Mouse (Mus musculus): ENCODE measurements around the gene Apoa2. TPM values are rescaled to one million over a fixed set of nuclear protein-coding genes. Genes with fewer than 3 reads are reported as not detected.
A peak's percentile ranks its signal among the peaks of the same experiment; 100 is the strongest.

Apoa2 gene
- polyA plus RNA-seq, 1 experiment from 2014 or later, result 14.1 TPM

DNA sequence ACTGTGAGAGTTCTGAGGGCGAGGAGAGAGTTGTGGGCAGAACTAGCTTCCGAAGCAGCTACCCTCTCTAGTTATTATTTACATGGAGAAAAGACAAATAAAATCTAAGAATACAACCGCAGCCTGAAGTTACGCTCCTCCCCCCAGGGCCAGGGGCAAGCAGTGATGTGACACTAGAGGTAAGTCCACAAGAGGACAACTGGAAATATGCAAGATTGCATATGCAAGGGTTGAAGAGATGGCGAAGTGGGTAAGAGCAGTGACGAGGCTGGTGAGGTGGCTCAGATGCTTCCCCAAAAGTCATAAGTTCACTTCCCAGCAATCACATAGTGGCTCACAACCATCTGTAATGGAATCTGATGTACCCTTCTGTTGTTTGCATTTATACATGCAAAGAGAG is 1.7 kb upstream of the Apoa2 start:
- Histone ChIP-seq H3K36me3 (ENCODE audit: control insufficient read depth, insufficient read depth) (peaks cover 24% of the 10 kb centered on the region), H3K27ac (ENCODE audit: low read depth, low read length) (peak overlapping the region; percentile 78), H3K9ac (ENCODE audit: low read depth, low read length) (0 out of 2 replicates have a peak overlapping the region, but pooled peaks have one; percentile 32), H3K4me1 (replicated peaks; ENCODE audit: control insufficient read depth, insufficient read depth, low read length) (peaks cover 10% of the 10 kb centered on the region), H3K4me3 (ENCODE audit: low read depth, low read length) (peak overlapping the region; percentile 27), H3K27me3 (replicated peaks; ENCODE audit: control insufficient read depth, insufficient read depth, low read length) (no peaks in the 10 kb centered on the region), H3K4me2 (replicated peaks; ENCODE audit: low read depth) (peak overlapping the region; percentile 58), H3K9me3 (ENCODE audit: control insufficient read depth) (no peaks in the 10 kb centered on the region)
- TF ChIP-seq CTCF (IDR thresholded peaks at IDR 0.05; ENCODE audit: low read depth), result no peak
- no peak for ATAC-seq
- WGBS, result 71% methylated on average over 6 of the region's 6 CpGs

DNA sequence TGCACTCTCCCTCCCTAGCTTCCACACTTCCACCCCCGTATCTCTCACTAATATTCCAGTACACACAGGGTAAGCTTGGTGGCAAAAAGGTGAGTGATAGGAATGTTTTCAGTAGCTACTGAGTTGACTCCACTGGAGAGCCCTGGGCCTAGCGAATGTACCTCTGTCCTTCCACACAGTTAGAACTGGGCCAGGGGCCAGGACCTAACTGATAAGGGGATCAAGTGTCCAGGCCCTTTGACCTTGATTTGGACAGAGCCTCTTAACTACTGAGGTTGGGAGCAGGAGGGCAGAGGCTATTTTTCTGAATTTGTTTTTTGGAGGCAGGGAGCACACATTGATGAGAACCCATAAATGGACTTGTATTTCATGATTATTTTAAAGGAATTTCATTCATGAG is 1.1 kb upstream of the Apoa2 start:
- H3K27ac ChIP-seq (ENCODE audit: low read depth, low read length), result no peak overlapping the region
- H3K36me3 ChIP-seq (ENCODE audit: control insufficient read depth, insufficient read depth), result peaks cover 18% of the 10 kb centered on the region
- no peak overlapping the region for H3K4me3 ChIP-seq (ENCODE audit: low read depth, low read length)
- no peak overlapping the region for H3K9ac ChIP-seq (ENCODE audit: low read depth, low read length)
- H3K27me3 ChIP-seq (replicated peaks; ENCODE audit: control insufficient read depth, insufficient read depth, low read length), result no peaks in the 10 kb centered on the region
- H3K4me2 ChIP-seq (replicated peaks; ENCODE audit: low read depth), result no peak overlapping the region
- TF ChIP-seq CTCF (IDR thresholded peaks at IDR 0.05; ENCODE audit: low read depth), result no peak
- H3K4me1 ChIP-seq (replicated peaks; ENCODE audit: control insufficient read depth, insufficient read depth, low read length), result peaks cover 10% of the 10 kb centered on the region
- no peak for ATAC-seq
- WGBS, result 70% methylated on average over 2 of the region's 2 CpGs
- no peaks in the 10 kb centered on the region for H3K9me3 ChIP-seq (ENCODE audit: control insufficient read depth)

GRCm38 (mm10) chr1:171226780-171227179 is 1.9 kb downstream of the Apoa2 start:
- Histone ChIP-seq H3K27me3 (replicated peaks; ENCODE audit: control insufficient read depth, insufficient read depth, low read length) (no peaks in the 10 kb centered on the region), H3K27ac (ENCODE audit: low read depth, low read length) (no peak overlapping the region), H3K4me1 (replicated peaks; ENCODE audit: control insufficient read depth, insufficient read depth, low read length) (0 out of 2 replicates have a peak, but pooled peaks cover 2% of the 10 kb centered on the region), H3K9me3 (ENCODE audit: control insufficient read depth) (no peaks in the 10 kb centered on the region), H3K36me3 (ENCODE audit: control insufficient read depth, insufficient read depth) (no peaks in the 10 kb centered on the region), H3K4me3 (ENCODE audit: low read depth, low read length) (no peak overlapping the region), H3K4me2 (replicated peaks; ENCODE audit: low read depth) (no peak overlapping the region), H3K9ac (ENCODE audit: low read depth, low read length) (no peak overlapping the region)
- no peak for ATAC-seq
- WGBS, result 60% methylated on average over 4 of the region's 4 CpGs
- TF ChIP-seq CTCF (IDR thresholded peaks at IDR 0.05; ENCODE audit: low read depth), result no peak

- H3K9ac ChIP-seq (ENCODE audit: low read depth, low read length), result no peak overlapping the region
- ATAC-seq, result no peak
- no peak overlapping the region for H3K27ac ChIP-seq (ENCODE audit: low read depth, low read length)
- no peak overlapping the region for H3K4me2 ChIP-seq (replicated peaks; ENCODE audit: low read depth)
- no peaks in the 10 kb centered on the region for H3K27me3 ChIP-seq (replicated peaks; ENCODE audit: control insufficient read depth, insufficient read depth, low read length)
- H3K4me3 ChIP-seq (ENCODE audit: low read depth, low read length), result no peak overlapping the region
- no peaks in the 10 kb centered on the region for H3K4me1 ChIP-seq (replicated peaks; ENCODE audit: control insufficient read depth, insufficient read depth, low read length)
- H3K36me3 ChIP-seq (ENCODE audit: control insufficient read depth, insufficient read depth), result no peaks in the 10 kb centered on the region
- TF ChIP-seq CTCF (IDR thresholded peaks at IDR 0.05; ENCODE audit: low read depth), result no peak
- H3K9me3 ChIP-seq (ENCODE audit: control insufficient read depth), result no peaks in the 10 kb centered on the region
- 93% methylated on average over 1 of the region's 1 CpGs for WGBS
These were observed 3.0 kb downstream of the Apoa2 start for GRCm38 (mm10) chr1:171227879-171228278.

DNA sequence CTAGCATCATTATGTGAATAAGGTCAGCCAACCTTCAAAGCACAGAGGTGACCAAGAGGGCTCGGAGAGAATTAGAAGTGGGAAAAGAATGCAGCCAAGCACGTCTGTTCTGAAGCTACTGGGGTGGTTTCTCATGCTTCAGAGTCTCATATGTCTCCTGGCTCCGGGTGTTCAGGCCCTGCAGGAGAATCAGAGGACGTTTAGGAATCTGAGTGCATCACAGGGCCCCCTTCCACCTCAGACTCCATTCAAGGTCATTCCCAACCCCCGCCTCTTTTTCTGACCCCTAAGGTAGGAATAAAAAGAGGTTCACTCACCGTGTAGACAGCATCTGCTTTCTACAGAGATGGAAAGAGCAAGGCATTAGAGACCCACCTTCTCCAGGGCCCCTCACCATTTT is 4.9 kb downstream of the Apoa2 start:
- no peak for TF ChIP-seq CTCF (IDR thresholded peaks at IDR 0.05; ENCODE audit: low read depth)
- Histone ChIP-seq H3K27ac (ENCODE audit: low read depth, low read length) (no peak overlapping the region), H3K9ac (ENCODE audit: low read depth, low read length) (no peak overlapping the region), H3K9me3 (ENCODE audit: control insufficient read depth) (no peaks in the 10 kb centered on the region), H3K4me3 (ENCODE audit: low read depth, low read length) (no peak overlapping the region), H3K27me3 (replicated peaks; ENCODE audit: control insufficient read depth, insufficient read depth, low read length) (no peaks in the 10 kb centered on the region), H3K36me3 (ENCODE audit: control insufficient read depth, insufficient read depth) (peaks cover 14% of the 10 kb centered on the region), H3K4me2 (replicated peaks; ENCODE audit: low read depth) (no peak overlapping the region), H3K4me1 (replicated peaks; ENCODE audit: control insufficient read depth, insufficient read depth, low read length) (no peaks in the 10 kb centered on the region)
- WGBS, result 74% methylated on average over 6 of the region's 6 CpGs
- ATAC-seq, result no peak

GRCm38 (mm10) chr1:171230215-171230614 is 5.4 kb downstream of the Apoa2 start:
- Histone ChIP-seq H3K9me3 (ENCODE audit: control insufficient read depth) (no peaks in the 10 kb centered on the region), H3K36me3 (ENCODE audit: control insufficient read depth, insufficient read depth) (peaks cover 18% of the 10 kb centered on the region), H3K4me3 (ENCODE audit: low read depth, low read length) (no peak overlapping the region), H3K4me2 (replicated peaks; ENCODE audit: low read depth) (no peak overlapping the region), H3K9ac (ENCODE audit: low read depth, low read length) (no peak overlapping the region), H3K27ac (ENCODE audit: low read depth, low read length) (no peak overlapping the region), H3K27me3 (replicated peaks; ENCODE audit: control insufficient read depth, insufficient read depth, low read length) (no peaks in the 10 kb centered on the region), H3K4me1 (replicated peaks; ENCODE audit: control insufficient read depth, insufficient read depth, low read length) (no peaks in the 10 kb centered on the region)
- TF ChIP-seq CTCF (IDR thresholded peaks at IDR 0.05; ENCODE audit: low read depth), result no peak
- WGBS, result 61% methylated on average over 3 of the region's 3 CpGs
- ATAC-seq, result 0 out of 2 replicates have a peak, but pooled peaks have one; percentile 32

- 73% methylated on average over 4 of the region's 4 CpGs for WGBS
- ATAC-seq, result no peak
- Histone ChIP-seq H3K27me3 (replicated peaks; ENCODE audit: control insufficient read depth, insufficient read depth, low read length) (no peaks in the 10 kb centered on the region), H3K4me3 (ENCODE audit: low read depth, low read length) (no peak overlapping the region), H3K9me3 (ENCODE audit: control insufficient read depth) (no peaks in the 10 kb centered on the region), H3K36me3 (ENCODE audit: control insufficient read depth, insufficient read depth) (peaks cover 35% of the 10 kb centered on the region), H3K9ac (ENCODE audit: low read depth, low read length) (no peak overlapping the region), H3K27ac (ENCODE audit: low read depth, low read length) (no peak overlapping the region), H3K4me1 (replicated peaks; ENCODE audit: control insufficient read depth, insufficient read depth, low read length) (no peaks in the 10 kb centered on the region), H3K4me2 (replicated peaks; ENCODE audit: low read depth) (no peak overlapping the region)
- TF ChIP-seq CTCF (IDR thresholded peaks at IDR 0.05; ENCODE audit: low read depth), result no peak
These were observed 7.0 kb downstream of the Apoa2 start for GRCm38 (mm10) chr1:171231844-171232243.
